Mouse (Mus musculus): ENCODE measurements around the gene Rtn4. TPM values are rescaled to one million over a fixed set of nuclear protein-coding genes. Genes with fewer than 3 reads are reported as not detected.
"Not testable (repeated sequence)": the region's sequence is repeated elsewhere in the genome, so short reads cannot be mapped to it uniquely, and the experiment has no call there.

The Rtn4 gene
- polyA plus RNA-seq, 1 experiment: 72.2 TPM

DNA sequence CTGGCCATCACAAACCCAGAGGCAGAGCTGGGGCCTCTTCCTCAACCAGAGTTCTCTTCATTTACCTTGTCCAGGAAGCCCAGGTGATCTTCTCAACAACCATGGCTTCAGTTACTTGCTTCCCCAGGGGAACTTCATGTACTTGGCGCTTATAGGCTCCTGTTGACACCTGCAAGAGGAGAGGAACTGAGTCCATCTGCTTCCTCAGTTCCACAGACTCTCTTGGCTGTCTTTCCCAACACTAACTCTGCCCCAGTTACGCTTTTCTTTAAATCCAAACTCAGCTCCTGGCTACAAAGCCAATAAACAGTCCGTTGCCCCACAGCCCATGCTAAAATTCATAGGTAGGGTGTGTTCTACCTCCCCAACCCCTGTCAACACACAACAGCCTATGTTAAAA lies 54.6 kb downstream of the Rtn4 start:
- WGBS: 99% methylated on average over 3 of the region's 3 CpGs
- Histone ChIP-seq H3K27me3 (replicated peaks; ENCODE audit: control insufficient read depth, insufficient read depth, low read length) (no peaks in the 10 kb centered on the region), H3K36me3 (ENCODE audit: control insufficient read depth, insufficient read depth, low read length) (no peaks in the 10 kb centered on the region; the same call in none of the 2 replicates), H3K4me1 (ENCODE audit: control insufficient read depth, insufficient read depth, low read length) (no peaks in the 10 kb centered on the region), H3K27ac (ENCODE audit: insufficient read depth, low read depth, low read length) (no peak overlapping the region), H3K4me3 (ENCODE audit: insufficient read depth, low read depth, low read length) (no peak overlapping the region)
- DNase-seq: no peak
- TF ChIP-seq POLR2A (IDR thresholded peaks at IDR 0.05; ENCODE audit: low read depth, low read length): no peak
- no peak for TF ChIP-seq CTCF (conservative IDR thresholded peaks at IDR 0.05; ENCODE audit: insufficient read depth, insufficient read length, low read depth, low read length)

DNA sequence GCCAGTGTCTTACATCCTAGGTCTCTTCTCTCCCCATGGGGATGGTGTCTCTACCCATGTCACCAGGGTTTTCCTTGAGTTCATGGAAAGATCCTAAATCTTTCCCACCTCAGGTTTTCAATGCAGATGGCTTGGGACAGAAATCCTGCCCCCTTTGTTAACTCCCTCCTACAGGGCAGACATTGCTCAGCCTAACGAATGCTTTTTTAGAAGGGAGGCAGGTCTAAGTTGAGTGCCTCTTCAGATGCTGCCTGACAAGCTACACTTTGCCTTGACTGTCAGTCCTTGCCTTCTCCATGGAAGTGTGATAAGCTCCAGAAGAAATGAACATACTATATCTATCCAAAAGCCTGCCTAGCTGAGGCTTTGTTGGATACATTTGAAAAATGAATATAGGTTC lies 55.1 kb downstream of the Rtn4 start:
- Histone ChIP-seq H3K4me1 (ENCODE audit: control insufficient read depth, insufficient read depth, low read length) (no peaks in the 10 kb centered on the region), H3K27ac (ENCODE audit: insufficient read depth, low read depth, low read length) (no peak overlapping the region), H3K4me3 (ENCODE audit: insufficient read depth, low read depth, low read length) (no peak overlapping the region), H3K36me3 (ENCODE audit: control insufficient read depth, insufficient read depth, low read length) (no peaks in the 10 kb centered on the region; the same call in none of the 2 replicates), H3K27me3 (replicated peaks; ENCODE audit: control insufficient read depth, insufficient read depth, low read length) (no peaks in the 10 kb centered on the region)
- DNase-seq: no peak
- no peak for TF ChIP-seq POLR2A (IDR thresholded peaks at IDR 0.05; ENCODE audit: low read depth, low read length)
- TF ChIP-seq CTCF (conservative IDR thresholded peaks at IDR 0.05; ENCODE audit: insufficient read depth, insufficient read length, low read depth, low read length): no peak
- 87% methylated on average over 1 of the region's 1 CpGs for WGBS

DNA sequence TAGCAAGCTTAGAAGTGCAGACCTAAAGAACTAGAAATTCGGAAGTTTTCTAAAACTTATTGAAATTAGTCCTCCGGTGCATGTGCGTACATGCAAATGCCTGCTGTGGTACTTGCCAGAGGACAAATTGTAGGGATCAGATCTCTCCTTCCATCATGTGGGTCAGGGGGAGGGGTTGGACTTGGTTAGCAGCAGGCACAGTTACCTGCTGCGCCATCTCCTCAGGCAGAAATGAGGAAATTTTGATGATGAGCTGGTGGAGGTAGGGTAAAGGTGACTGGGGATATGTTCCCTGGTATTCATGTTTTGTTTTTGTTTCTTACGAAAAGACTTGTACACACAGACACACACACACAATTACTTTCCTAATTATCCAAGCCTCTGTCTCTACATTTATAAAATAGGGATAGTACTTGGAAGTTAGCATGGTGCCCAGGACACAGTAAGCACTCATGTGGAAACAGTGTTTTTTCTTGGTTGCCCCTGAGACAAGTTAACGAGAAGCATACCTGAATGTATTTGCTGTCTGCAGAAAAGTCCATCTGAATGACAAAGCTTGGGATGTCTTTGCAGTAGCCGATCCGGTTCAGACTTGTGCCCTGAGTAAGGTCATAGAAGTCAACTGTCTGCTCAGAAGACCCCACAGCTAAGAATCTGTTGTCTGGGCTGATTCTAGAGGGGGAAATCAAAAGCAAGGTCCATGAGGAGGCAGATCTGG lies 56.2 kb downstream of the Rtn4 start:
- WGBS: 79% methylated on average over 8 of the region's 8 CpGs
- DNase-seq: no peak
- TF ChIP-seq CTCF (conservative IDR thresholded peaks at IDR 0.05; ENCODE audit: insufficient read depth, insufficient read length, low read depth, low read length): no peak
- no peak for TF ChIP-seq POLR2A (IDR thresholded peaks at IDR 0.05; ENCODE audit: low read depth, low read length)
- H3K4me1 ChIP-seq (ENCODE audit: control insufficient read depth, insufficient read depth, low read length): no peaks in the 10 kb centered on the region
- H3K4me3 ChIP-seq (ENCODE audit: insufficient read depth, low read depth, low read length): no peak overlapping the region
- no peaks in the 10 kb centered on the region; the same call in 1 of the 2 replicates for H3K36me3 ChIP-seq (ENCODE audit: control insufficient read depth, insufficient read depth, low read length)
- H3K27me3 ChIP-seq (replicated peaks; ENCODE audit: control insufficient read depth, insufficient read depth, low read length): no peaks in the 10 kb centered on the region
- H3K27ac ChIP-seq (ENCODE audit: insufficient read depth, low read depth, low read length): no peak overlapping the region

DNA sequence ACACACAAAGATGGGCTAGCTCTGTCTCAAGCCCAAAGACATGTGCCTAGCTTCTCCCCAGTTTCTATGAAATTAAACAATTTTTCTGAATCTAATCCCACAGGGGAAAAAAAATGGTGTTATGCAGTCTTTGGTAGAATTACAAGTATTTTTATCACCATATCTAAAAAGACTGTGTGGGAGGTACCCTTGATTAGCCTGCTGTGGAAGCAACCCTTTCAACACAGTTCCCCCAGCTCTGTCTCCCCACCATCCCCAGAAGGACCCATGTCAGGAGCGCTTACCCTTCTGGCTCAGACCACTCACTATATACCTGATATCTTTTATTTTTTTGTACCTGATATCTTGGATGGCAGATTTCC lies 56.7 kb downstream of the Rtn4 start:
- Histone ChIP-seq H3K36me3 (ENCODE audit: control insufficient read depth, insufficient read depth, low read length) (no peaks in the 10 kb centered on the region; the same call in 1 of the 2 replicates), H3K4me3 (ENCODE audit: insufficient read depth, low read depth, low read length) (no peak overlapping the region), H3K27me3 (replicated peaks; ENCODE audit: control insufficient read depth, insufficient read depth, low read length) (no peaks in the 10 kb centered on the region), H3K4me1 (ENCODE audit: control insufficient read depth, insufficient read depth, low read length) (no peaks in the 10 kb centered on the region), H3K27ac (ENCODE audit: insufficient read depth, low read depth, low read length) (no peak overlapping the region)
- DNase-seq: no peak
- no peak for TF ChIP-seq POLR2A (IDR thresholded peaks at IDR 0.05; ENCODE audit: low read depth, low read length)
- no peak for TF ChIP-seq CTCF (conservative IDR thresholded peaks at IDR 0.05; ENCODE audit: insufficient read depth, insufficient read length, low read depth, low read length)
- 97% methylated on average over 1 of the region's 1 CpGs for WGBS

DNA sequence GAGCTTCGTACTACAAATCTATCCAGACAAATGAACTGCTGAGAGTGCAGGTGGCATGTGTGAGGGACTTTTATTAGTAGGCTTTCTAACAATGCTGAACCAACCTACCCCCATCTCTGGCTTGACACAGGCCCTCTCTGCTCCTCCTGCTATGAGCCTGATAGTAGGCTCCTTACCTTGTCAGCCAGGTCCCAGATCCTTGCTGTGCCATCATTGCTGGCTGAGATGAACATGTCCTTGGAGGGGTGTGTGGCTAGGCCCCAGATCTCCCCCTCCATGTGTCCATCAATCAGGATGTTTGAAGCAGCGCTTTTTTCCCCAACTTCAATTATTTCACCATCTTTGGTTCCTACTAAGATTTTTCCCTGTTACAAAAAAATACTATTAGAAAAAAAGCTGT lies 58.3 kb downstream of the Rtn4 start:
- H3K36me3 ChIP-seq (ENCODE audit: control insufficient read depth, insufficient read depth, low read length): no peaks in the 10 kb centered on the region; the same call in 1 of the 2 replicates
- H3K27ac ChIP-seq (ENCODE audit: insufficient read depth, low read depth, low read length): no peak overlapping the region
- WGBS: 92% methylated on average over 2 of the region's 2 CpGs
- no peaks in the 10 kb centered on the region for H3K27me3 ChIP-seq (replicated peaks; ENCODE audit: control insufficient read depth, insufficient read depth, low read length)
- H3K4me3 ChIP-seq (ENCODE audit: insufficient read depth, low read depth, low read length): no peak overlapping the region
- DNase-seq: no peak
- H3K4me1 ChIP-seq (ENCODE audit: control insufficient read depth, insufficient read depth, low read length): no peaks in the 10 kb centered on the region
- TF ChIP-seq POLR2A (IDR thresholded peaks at IDR 0.05; ENCODE audit: low read depth, low read length) (no peak), CTCF (conservative IDR thresholded peaks at IDR 0.05; ENCODE audit: insufficient read depth, insufficient read length, low read depth, low read length) (no peak)

DNA sequence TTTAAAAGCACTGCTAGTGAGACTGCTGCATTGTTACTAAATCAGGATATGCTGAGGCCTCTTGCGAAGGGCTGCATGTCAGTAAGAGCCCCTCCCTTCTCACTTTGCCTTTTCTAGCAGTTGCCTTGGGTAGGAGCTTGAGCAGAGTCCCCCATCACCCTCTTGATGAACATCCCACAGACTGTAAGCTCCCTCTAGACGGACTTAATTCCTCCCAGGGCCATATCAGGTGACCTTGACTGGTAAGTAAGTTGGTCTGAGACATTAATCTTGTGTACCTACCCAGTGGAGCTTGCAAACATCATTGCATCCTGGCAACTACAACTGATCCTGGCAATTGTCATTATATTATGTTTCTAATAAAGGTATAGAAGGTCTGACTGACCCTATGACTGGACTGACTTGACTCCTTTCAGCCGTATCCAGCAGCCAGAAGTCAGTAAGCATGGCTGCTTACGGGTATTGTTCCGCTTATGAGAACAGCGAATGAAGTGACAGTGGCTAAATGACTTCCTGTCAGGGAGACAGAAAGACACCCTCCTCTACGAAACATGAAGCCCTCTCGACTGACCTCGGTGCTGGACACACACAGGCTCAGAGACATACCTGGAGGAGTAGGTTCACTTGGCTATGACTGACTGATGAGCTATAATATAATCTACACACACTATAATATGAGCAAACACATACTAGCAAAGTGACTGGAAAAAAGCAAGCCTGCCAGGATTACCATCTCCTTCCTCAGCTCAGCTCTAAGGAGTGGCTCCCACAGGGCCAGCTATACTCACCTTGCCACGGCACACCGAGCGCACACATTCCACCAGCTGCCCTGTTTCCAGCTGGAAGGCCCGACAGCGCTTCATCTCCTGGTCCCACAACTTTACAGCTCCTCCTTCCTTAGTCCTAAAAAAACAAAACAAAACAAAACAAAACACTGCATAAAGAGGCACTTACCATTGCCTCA lies 59.2 kb downstream of the Rtn4 start:
- Histone ChIP-seq H3K36me3 (ENCODE audit: control insufficient read depth, insufficient read depth, low read length) (no peaks in the 10 kb centered on the region; the same call in 1 of the 2 replicates), H3K27me3 (replicated peaks; ENCODE audit: control insufficient read depth, insufficient read depth, low read length) (no peaks in the 10 kb centered on the region), H3K27ac (ENCODE audit: insufficient read depth, low read depth, low read length) (no peak overlapping the region), H3K4me1 (ENCODE audit: control insufficient read depth, insufficient read depth, low read length) (no peaks in the 10 kb centered on the region), H3K4me3 (ENCODE audit: insufficient read depth, low read depth, low read length) (no peak overlapping the region)
- TF ChIP-seq CTCF (conservative IDR thresholded peaks at IDR 0.05; ENCODE audit: insufficient read depth, insufficient read length, low read depth, low read length) (no peak), POLR2A (IDR thresholded peaks at IDR 0.05; ENCODE audit: low read depth, low read length) (no peak)
- no peak for DNase-seq
- WGBS: 58% methylated on average over 14 of the region's 14 CpGs

DNA sequence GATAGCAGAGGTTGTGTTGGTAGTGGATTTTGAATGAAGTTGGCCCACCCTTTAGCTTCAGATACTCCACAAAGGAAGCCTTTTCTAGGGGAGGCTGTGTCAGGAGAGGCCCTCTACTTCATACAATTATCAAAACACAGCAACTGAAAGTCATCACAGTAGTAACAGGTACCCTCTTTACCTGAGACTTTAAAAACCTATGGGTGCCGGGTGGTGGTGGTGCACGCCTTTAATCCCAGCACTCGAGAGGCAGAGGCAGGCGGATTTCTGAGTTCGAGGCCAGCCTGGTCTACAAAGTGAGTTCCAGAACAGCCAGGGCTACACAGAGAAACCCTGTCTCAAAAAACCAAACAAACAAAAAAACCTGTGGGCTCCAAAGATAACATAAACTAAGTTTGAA lies 63.3 kb downstream of the Rtn4 start:
- not testable (repeated sequence) for H3K27ac ChIP-seq (ENCODE audit: insufficient read depth, low read depth, low read length); DNase-seq; H3K4me1 ChIP-seq (ENCODE audit: control insufficient read depth, insufficient read depth, low read length); H3K4me3 ChIP-seq (ENCODE audit: insufficient read depth, low read depth, low read length); H3K27me3 ChIP-seq (replicated peaks; ENCODE audit: control insufficient read depth, insufficient read depth, low read length); H3K36me3 ChIP-seq (ENCODE audit: control insufficient read depth, insufficient read depth, low read length)
- 91% methylated on average over 5 of the region's 5 CpGs for WGBS
